Mouse (Mus musculus): Measurements from ENCODE around the gene Slc4a11.

Slc4a11 gene

DNA sequence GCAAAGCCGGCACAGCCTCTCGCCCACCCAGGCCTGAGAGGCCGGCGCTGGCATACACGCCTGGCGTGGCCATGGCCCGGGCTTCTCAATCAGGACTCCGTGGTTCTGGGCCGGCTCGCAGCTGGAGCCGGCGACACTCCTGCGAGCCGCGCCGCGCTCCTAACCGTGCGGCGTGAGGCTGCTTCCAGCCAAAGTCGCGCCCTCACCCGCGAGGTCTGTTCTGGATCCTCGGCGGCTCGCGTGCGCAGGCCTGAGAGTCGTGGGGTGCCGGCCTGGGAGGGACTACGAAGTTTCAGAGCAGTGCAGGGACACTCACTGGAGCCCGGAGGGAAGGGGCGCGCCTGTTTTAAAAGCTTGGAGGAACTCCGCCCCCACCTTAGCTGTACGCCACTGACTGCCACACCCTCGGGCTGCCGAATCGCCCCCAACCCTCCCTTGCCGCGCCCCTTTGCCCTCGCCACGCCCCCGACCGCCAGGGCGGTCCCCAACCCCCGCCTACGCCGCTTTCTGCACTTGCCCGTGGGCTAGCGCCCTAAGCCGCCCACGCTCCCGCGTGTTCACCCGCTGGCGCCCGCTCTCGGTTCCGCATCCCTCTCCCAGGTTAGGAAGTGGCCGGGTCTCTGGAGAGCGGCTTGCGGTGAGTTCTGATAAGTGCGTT is at the start of gene Slc4a11:
Gene Slc4a11, minus strand, starts transcription at position 367 of the 658 bp plus-strand sequence.
- DNase-seq (ENCODE audit: low spot score in 2 of 2), result peak; percentile 52 to 72

DNA sequence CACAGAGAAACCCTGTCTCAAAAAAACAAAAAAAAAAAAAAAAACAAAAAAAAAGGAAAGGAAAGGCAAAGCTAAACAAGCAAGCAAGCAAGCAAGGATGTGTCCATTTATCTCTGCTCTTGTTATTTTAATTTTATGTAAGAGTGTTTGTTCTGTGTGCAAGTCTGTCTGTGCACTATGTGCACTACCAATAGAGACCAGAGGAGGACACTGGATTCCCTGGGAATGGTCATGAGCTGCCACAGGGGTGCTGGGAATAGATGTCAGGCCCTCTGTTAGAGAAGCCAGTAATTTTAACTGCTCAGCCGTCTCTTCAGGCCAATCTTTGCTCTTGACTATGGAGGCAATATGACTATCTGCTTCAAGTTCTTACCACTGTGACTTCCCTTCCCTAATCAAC is 46.3 kb upstream of the Slc4a11 start:
- no peak for DNase-seq (ENCODE audit: low spot score in 2 of 2)

DNA sequence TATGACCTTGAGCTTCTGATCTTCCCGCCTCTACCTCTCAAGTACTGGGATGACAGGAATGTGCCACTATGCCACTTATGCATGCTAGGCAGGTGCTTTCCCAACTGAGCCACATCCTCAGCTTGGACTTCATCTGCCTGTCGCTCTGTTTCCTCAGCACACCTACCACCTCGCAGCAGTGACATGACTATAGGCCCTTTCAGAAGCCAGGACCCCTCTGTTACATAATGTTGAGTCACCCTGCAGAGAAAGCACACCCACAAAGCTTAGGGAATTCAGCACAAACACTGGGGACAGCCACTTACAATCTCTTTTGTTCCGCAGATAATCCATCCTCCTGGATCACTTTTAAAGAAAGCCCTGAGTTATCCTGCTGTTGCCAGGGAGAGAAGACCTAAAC is 42.8 kb upstream of the Slc4a11 start:
- DNase-seq (ENCODE audit: low spot score in 2 of 2), result no peak

GRCm38 (mm10) chr2:130738019-130738418 is 40.7 kb upstream of the Slc4a11 start:
- no peak for DNase-seq (ENCODE audit: low spot score in 2 of 2)

DNA sequence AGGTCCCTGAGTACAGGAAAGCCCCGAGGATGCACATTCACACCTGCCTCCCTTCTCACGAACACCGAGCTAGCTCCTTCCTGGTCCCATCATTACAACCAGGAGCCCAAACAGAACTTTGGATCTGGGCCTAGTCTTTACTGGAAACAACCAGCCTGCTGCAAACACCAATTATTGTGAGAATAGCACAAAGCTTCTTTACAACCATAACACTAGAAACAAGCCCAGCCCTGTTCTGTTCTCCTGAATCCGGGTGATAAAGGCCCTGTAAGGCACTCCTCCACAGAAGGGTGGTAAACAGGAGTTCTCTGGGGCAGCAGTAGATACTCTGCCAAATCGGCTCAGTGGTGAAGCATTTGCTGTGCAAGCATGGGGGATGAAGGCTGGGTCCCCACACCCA is 38.0 kb upstream of the Slc4a11 start:
- no peak for DNase-seq (ENCODE audit: low spot score in 2 of 2)

DNA sequence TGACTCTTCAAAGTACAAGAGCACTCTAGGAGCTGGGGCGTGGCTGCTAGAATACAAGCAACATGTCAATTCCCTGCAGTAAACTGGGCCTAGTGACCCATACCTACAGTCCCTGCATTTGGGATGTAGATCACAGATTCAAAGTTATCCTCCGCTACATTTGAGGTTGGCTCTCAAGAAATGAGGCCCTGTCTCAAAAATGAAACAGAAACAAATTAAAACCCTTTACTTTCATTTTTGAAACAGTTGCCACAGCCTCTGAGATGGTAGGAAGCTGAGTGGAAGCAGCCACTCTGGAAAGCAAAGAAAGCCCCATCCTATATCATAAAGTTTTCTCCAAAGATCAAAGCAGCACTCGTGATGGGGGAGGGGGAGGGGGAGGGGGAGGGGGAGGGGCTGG is 36.1 kb upstream of the Slc4a11 start:
- DNase-seq (ENCODE audit: low spot score in 2 of 2), result no peak

DNA sequence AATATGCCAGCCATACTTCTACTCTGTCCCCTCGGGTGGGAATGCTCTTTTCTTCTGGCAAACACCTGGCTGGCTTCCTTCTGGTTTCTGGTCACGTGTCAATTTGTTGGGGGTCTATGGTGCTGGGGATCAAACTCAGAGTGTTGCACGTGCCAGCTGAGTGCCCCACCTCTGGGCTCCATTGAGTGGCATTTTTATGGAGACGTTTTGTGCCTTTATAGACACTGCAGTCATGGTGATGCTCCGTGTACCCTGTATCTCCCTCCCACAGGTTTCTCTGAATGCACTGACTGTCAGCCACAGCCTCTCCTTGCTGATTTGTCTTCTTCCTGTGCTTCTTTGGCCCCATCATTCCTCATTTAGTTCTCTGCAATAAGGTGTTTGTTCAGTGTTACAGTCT is 34.5 kb upstream of the Slc4a11 start:
- no peak for DNase-seq (ENCODE audit: low spot score in 2 of 2)

DNA sequence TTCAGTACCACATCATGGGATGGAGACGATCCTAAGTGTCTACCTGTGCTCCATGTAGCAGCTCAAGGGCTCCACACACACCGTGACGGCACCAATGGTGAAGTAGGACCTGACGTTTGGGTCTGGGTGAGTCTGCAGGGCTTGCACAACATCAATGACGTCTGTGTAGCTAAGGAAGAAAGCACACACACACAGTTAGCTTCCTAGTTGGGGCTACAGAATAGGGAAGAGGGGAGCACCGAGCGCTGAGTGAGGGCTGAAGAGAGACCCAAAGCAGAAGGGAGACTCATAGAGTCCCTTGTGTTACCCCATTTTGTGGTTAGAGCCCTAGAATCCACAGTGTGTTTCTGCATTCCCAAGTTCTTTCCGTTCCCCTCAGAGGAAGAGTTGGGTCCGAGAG is 33.4 kb upstream of the Slc4a11 start:
- DNase-seq (ENCODE audit: low spot score in 2 of 2), result no peak

DNA sequence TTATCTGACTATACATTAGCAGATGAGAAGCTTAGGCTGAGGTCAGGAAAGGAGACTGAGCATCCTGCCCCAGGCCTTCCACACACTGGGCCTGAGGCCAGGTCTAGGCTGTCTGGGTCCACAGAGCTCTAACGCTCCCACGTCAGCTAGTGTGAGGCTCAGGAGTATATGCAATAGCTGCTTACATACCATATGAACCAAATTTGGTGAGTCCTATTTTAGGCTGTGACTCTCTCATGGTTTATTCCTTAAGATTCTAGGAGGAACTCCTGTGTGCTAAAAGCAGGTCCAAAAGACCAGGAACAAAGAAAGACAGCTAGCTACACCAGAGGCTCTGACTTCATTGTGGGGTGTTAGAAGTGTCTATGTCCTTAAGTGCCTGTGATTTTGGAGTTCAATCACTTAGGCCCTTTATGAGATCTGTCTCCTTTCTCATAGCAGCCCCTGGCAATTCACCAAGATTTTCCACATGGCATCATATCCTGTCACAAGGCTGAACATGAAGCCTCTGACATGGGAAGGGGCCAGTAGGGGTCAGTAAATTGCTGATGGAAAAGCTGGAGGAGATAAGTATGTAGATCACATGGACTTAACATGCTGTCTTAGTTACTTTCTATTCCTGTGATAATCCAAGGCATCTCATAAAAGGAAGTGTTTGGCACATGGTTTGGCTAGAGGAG is 31.7 kb upstream of the Slc4a11 start:
- DNase-seq (ENCODE audit: low spot score in 2 of 2), result no peak

- no peak for DNase-seq (ENCODE audit: low spot score in 2 of 2)
These were observed 30.4 kb upstream of the Slc4a11 start for GRCm38 (mm10) chr2:130727752-130728151.

DNA sequence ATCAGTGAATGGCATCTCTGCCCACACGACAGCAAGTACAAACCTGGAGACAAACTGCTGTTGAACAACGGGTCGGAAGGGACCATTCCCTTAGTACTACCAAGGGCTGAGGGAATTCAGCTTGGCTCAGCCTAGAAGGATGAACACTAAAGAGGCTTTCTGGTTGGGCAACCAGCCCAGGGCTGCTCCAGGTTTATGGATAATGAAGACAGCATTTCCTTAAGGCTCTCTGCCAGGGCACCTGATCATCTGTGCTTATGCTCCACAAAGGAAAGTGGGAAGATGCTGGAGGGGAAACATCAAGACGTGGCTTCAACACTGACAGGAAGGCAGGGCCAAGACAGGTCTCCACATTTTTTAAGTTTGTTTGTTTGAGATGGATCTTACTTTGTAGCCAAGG is 27.1 kb upstream of the Slc4a11 start:
- DNase-seq (ENCODE audit: low spot score in 2 of 2), result no peak

- DNase-seq (ENCODE audit: low spot score in 2 of 2), result no peak
These were observed 20.6 kb upstream of the Slc4a11 start for GRCm38 (mm10) chr2:130717951-130718350.

DNA sequence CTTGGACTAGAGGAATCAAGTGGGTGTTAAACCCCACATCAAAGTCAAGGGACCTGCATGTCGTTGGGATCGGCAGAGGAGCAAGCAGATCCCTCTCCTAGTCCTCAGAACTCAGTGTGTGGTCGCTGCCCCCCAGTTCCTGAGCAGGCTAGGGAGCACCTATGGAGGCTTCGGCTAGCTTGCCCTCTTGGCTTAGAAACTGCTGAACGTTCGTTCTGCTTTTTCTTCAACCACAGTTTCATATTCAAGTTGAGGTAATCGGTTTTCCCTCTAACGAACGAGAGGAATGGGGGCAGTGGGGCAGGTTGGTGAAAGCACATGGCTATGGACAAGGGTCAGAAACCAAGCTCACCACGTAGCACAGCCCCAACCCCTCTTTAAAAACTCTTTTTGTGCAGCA is 9.7 kb upstream of the Slc4a11 start:
- DNase-seq (ENCODE audit: low spot score in 2 of 2), result no peak

GRCm38 (mm10) chr2:130706602-130707001 is 9.3 kb upstream of the Slc4a11 start:
- DNase-seq (ENCODE audit: low spot score in 2 of 2), result no peak

GRCm38 (mm10) chr2:130705178-130705577 is 7.9 kb upstream of the Slc4a11 start:
- DNase-seq (ENCODE audit: low spot score in 2 of 2), result no peak

DNA sequence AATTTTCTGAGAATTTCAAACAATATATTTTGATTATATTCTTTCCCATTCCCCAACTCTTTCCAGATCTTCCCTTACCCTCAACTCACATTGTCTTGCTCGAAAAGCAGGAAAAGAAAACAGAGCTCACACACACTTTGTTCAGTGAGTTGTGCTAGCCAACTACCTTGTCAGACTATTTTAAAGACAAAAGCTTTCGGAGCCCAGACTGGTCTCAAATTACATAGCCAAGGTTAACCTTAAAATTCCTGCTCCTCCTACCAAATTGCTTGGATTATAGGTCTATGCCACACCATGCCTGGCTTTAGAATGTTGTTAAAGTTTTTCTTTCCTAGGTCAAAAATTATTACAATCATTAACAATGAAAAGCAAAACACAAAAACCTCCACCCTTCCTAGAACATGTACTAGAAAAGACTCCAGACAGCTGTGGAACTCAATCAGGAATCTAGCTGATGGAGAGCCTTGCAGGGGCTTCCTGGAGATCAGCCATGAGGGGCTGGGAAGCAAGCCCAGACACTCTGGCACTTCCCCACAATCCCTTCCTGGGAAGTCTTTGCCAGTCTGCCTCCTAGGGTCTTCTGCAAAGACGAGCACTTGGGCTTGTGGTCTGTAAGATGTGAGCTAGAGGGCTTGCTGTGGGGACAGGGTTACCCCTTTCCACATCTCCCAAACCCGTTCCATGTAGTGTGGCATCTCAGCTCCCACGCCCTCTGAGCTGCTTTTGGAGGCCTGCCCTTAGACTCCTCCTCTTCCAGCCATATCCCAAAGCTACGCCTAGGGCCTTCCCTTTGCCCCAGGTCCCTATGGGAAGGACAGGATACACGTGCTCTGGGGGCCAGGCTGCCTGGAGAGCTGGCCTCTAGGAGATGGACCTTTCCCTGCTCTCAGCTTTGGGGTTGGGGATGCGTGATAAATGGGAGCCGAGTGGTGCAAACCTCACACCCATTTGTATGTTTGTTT is 7.0 kb upstream of the Slc4a11 start:
- DNase-seq (ENCODE audit: low spot score in 2 of 2), result no peak

GRCm38 (mm10) chr2:130697821-130698266 is 525 bp upstream of the Slc4a11 start:
- DNase-seq (ENCODE audit: low spot score in 2 of 2), result no peak

- DNase-seq (ENCODE audit: low spot score in 2 of 2), result no peak
These were observed 593 bp downstream of the Slc4a11 start for GRCm38 (mm10) chr2:130696700-130697152.

- DNase-seq (ENCODE audit: low spot score in 2 of 2), result no peak
These were observed 3.8 kb downstream of the Slc4a11 start for GRCm38 (mm10) chr2:130693563-130693962.

DNA sequence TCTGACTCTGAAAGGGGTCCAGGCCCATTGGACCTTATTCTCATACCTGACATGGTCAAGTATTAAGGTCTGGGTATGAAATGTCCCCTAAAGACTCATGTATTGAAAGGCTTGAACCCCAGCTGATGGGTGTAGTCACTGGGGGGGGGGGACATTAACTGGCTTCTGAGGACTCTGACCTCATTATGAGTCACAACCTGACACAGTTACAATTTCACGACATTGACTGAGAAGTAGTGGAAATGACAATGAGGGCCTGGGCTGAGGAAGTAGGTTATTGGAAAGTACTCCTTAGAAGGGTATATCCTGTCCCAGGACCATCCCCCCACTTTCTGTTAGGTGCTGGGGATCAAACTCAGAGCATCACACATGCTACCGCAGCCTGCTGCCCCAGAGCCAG is 8.3 kb downstream of the Slc4a11 start:
- no peak for DNase-seq (ENCODE audit: low spot score in 2 of 2)

DNA sequence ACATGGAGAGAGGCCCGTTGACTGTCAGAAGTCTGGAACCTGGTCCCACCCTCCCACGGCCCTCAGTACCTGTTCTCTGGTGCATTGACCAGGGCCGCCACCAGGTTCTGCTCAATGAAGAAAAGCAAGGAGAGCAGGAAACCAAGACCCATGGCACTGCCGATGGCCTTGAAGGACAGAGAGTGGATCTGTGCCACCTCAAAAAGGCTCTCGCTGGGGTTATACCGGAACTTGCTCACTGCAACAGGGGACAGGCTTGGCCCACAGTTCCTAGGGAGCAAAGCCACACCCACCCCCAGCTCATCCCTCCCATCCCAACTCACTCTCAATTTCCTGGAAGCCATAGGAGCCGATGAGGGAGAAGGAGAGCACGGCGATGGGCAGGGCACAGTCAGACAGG is 11.9 kb downstream of the Slc4a11 start:
- no peak for DNase-seq (ENCODE audit: low spot score in 2 of 2)

DNA sequence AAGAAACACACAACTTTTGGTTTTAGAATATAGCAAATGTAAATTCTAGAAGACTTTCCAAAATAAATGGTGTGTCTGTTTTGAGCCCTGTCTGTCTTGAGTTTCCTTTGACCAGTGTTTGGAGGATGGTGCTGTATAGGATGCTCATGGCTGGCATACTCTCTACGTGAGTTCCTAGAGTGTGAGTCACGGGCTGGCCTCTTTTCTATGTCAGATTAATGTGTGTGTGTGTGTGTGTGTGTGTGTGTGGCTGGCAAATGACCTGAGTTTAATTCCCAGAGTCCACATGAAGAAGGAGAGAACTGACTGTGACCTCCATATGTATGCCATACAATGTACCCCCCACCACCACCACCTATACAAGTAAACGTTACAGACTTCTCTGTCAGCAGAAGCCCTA is 15.8 kb downstream of the Slc4a11 start:
- DNase-seq (ENCODE audit: low spot score in 2 of 2), result no peak

Measured in urinary bladder, postnatal 4 days (tissue).